Mouse (Mus musculus) CH12.LX (cell line): ENCODE data around the gene Ints6. TPM values are rescaled to one million over a fixed set of nuclear protein-coding genes. Genes with fewer than 3 reads are reported as not detected.

Experiments
- DNase-seq: peaks from one replicate; pipeline ENCODE4 v3.0.0-alpha.2; 2013; ENCODE audit errors: extremely low read depth
- H3K27ac ChIP-seq: 2 replicates; pipeline ENCODE4 v1.5.1; 2012; ENCODE audit warnings: low read depth, mild to moderate bottlenecking, control low read depth, moderate library complexity; ENCODE audit not compliant: insufficient read depth
- H3K27me3 ChIP-seq: replicated peaks from 2 replicates; pipeline ENCODE3; 2012; ENCODE audit warnings: inconsistent platforms
- H3K36me3 ChIP-seq, 2 experiments: replicated peaks in 1 of 2; 2 replicates each; pipeline versions ENCODE3 to v1.6.1; 2012; ENCODE audit warnings: inconsistent platforms in 1 of 2, low read length in 1 of 2, mild to moderate bottlenecking in 1 of 2, mixed read lengths in 1 of 2, moderate library complexity in 1 of 2; ENCODE audit not compliant: control insufficient read depth in 1 of 2, insufficient read depth in 1 of 2
- H3K4me1 ChIP-seq, 2 experiments: 2 replicates each; pipeline ENCODE4 v1.6.1; 2012; ENCODE audit warnings: inconsistent platforms in 1 of 2, moderate library complexity in 1 of 2; ENCODE audit not compliant: insufficient read depth in 2 of 2, control insufficient read depth in 1 of 2
- H3K4me2 ChIP-seq: 2 replicates; pipeline ENCODE4 v1.6.1; 2012; ENCODE audit warnings: low read depth, mild to moderate bottlenecking, control low read depth; ENCODE audit not compliant: poor library complexity, insufficient read depth, severe bottlenecking
- H3K4me3 ChIP-seq, 3 experiments: fragments of 150-350 bp in 1 of 3; sonication (generic) in 1 of 3; replicated peaks in 1 of 3; 2 replicates each; pipeline versions ENCODE3 to v1.5.1; 2011 to 2012; ENCODE audit warnings: low read depth in 2 of 3, low read length in 2 of 3, mild to moderate bottlenecking in 2 of 3, moderate library complexity in 2 of 3, control low read depth in 1 of 3, improper control_type of control experiment in 1 of 3, inconsistent platforms in 1 of 3, mixed read lengths in 1 of 3; ENCODE audit not compliant: poor library complexity in 1 of 3
- H3K79me2 ChIP-seq: replicated peaks from 2 replicates; pipeline ENCODE4 v1.6.1; 2012; ENCODE audit warnings: mild to moderate bottlenecking, moderate library complexity; ENCODE audit not compliant: control insufficient read depth, poor library complexity, insufficient read depth, severe bottlenecking; ENCODE audit errors: extremely low read depth
- H3K9ac ChIP-seq: 2 replicates; pipeline ENCODE4 v1.6.1; 2012; ENCODE audit warnings: low read depth, mild to moderate bottlenecking, control low read depth, moderate library complexity; ENCODE audit not compliant: insufficient read depth
- H3K9me3 ChIP-seq: replicated peaks from 2 replicates; pipeline ENCODE3; 2012; ENCODE audit warnings: low read length, inconsistent platforms, mixed read lengths
- BHLHE40 ChIP-seq: IDR thresholded peaks from 2 replicates; pipeline ENCODE4 v1.6.1; 2011; ENCODE audit warnings: mild to moderate bottlenecking, low read depth, low read length, improper control_type of control experiment
- CHD1 ChIP-seq: IDR thresholded peaks from 2 replicates; pipeline ENCODE4 v1.6.1; 2012; ENCODE audit warnings: low read depth, low read length, improper control_type of control experiment, inconsistent platforms
- HCFC1 ChIP-seq: IDR thresholded peaks from 2 replicates; pipeline ENCODE4 v1.6.1; 2012; ENCODE audit warnings: low read depth, mild to moderate bottlenecking, inconsistent platforms, low read length, improper control_type of control experiment
- KAT2A ChIP-seq: IDR thresholded peaks from 2 replicates; pipeline ENCODE4 v1.6.1; 2012; ENCODE audit warnings: low read length, improper control_type of control experiment, inconsistent platforms; ENCODE audit not compliant: insufficient replicate concordance
- MAX ChIP-seq: IDR thresholded peaks from 2 replicates; pipeline ENCODE4 v1.6.1; 2011; ENCODE audit warnings: low read length, improper control_type of control experiment
- MEF2A ChIP-seq: IDR thresholded peaks from 2 replicates; pipeline ENCODE4 v1.6.1; 2014; ENCODE audit warnings: low read depth, mild to moderate bottlenecking, inconsistent platforms, low read length, improper control_type of control experiment, borderline replicate concordance
- NELFE ChIP-seq: IDR thresholded peaks from 2 replicates; pipeline ENCODE4 v1.6.1; 2011; ENCODE audit warnings: low read depth, low read length, improper control_type of control experiment
- POLR2AphosphoS2 ChIP-seq: IDR thresholded peaks from 2 replicates; pipeline ENCODE4 v1.6.1; 2011; ENCODE audit warnings: low read depth, low read length, improper control_type of control experiment
- SMC3 ChIP-seq: IDR thresholded peaks from 2 replicates; pipeline ENCODE4 v1.6.1; 2011; ENCODE audit warnings: low read depth, low read length, improper control_type of control experiment
- TBP ChIP-seq: conservative IDR thresholded peaks from 2 replicates; pipeline ENCODE4 v1.6.1; 2011; ENCODE audit warnings: low read depth, low read length, improper control_type of control experiment
- USF1 ChIP-seq: IDR thresholded peaks from 2 replicates; pipeline ENCODE4 v1.6.1; 2014; ENCODE audit warnings: low read depth, mild to moderate bottlenecking, inconsistent platforms, low read length, improper control_type of control experiment
- ZC3H11A ChIP-seq: IDR thresholded peaks from 2 replicates; pipeline ENCODE4 v1.6.1; 2012; ENCODE audit warnings: low read depth, mild to moderate bottlenecking, inconsistent platforms, low read length, improper control_type of control experiment
- ZMIZ1 ChIP-seq: IDR thresholded peaks from 2 replicates; pipeline ENCODE4 v1.6.1; 2012; ENCODE audit warnings: low read depth, mild to moderate bottlenecking, inconsistent platforms, low read length, improper control_type of control experiment
- dilution Hi-C: fragments of 300-500 bp; cut with MboI; formaldehyde crosslinking; loops from 2 replicates; pipeline ENCODE4 v1.14.3; 2020; ENCODE audit warnings: low sequenced_read_pairs; ENCODE audit not compliant: extremely low pct_unique_long_range_greater_than_20kb, extremely low pct_ligation_motif_present
- in situ Hi-C: fragments of 300-500 bp; cut with MboI; formaldehyde crosslinking; loops from 3 replicates; pipeline ENCODE4 v1.14.3; 2019; ENCODE audit warnings: low sequenced_read_pairs, low pct_ligation_motif_present, low pct_unique_long_range_greater_than_20kb, mixed read lengths
- polyA plus RNA-seq: library from polyadenylated mRNA; unstranded; fragments of >175 nt; gene quantifications from 2 replicates; pipeline ENCODE4 v1.2.1, GENCODE M21; 2012; ENCODE audit warnings: low read depth; ENCODE audit not compliant: insufficient read length
- total RNA-seq, 2 experiments: library from RNA; depleted of rRNA; stranded (reverse); fragments of 300-350 nt in 1 of 2; fragments of >200 nt in 1 of 2; gene quantifications; 2 replicates each; pipeline ENCODE4 v1.2.3; 2012 to 2014

The Ints6 gene
- total and polyA plus RNA-seq, 3 experiments: 21.5 to 55.7 (median 44.0) TPM

- Histone ChIP-seq H3K79me2 (no peaks in the 10 kb centered on the region), H3K9me3 (no peaks in the 10 kb centered on the region), H3K4me2 (no peak overlapping the region), H3K9ac (no peak overlapping the region), H3K27ac (no peak overlapping the region), H3K27me3 (no peaks in the 10 kb centered on the region), H3K36me3 (no peaks in the 10 kb centered on the region), H3K4me1 (peaks cover 0 to 11% of the 10 kb centered on the region in 2 experiments; a peak in 2 of 4 replicates), H3K4me3 (no peak overlapping the region)
- in situ Hi-C loops: no loop called here
- DNase-seq: no peak
- dilution Hi-C loops: no loop called here
- TF ChIP-seq HCFC1 (no peak), NELFE (no peak), ZC3H11A (no peak), ZMIZ1 (no peak), POLR2AphosphoS2 (no peak)
Measured at GRCm38 (mm10) chr14:62655996-62656395, 105.0 kb downstream of the Ints6 start.

GRCm38 (mm10) chr14:62651771-62652170 is 109.2 kb downstream of the Ints6 start:
- in situ Hi-C loops: no loop called here
- Histone ChIP-seq H3K4me3 (no peak overlapping the region), H3K36me3 (no peaks in the 10 kb centered on the region), H3K79me2 (no peaks in the 10 kb centered on the region), H3K27ac (no peak overlapping the region), H3K9me3 (peaks cover 3% of the 10 kb centered on the region), H3K4me2 (no peak overlapping the region), H3K27me3 (no peaks in the 10 kb centered on the region), H3K9ac (no peak overlapping the region), H3K4me1 (no peaks in the 10 kb centered on the region)
- no peak for DNase-seq
- TF ChIP-seq MAX: no peak
- TF ChIP-seq NELFE: no peak
- TF ChIP-seq BHLHE40: no peak
- TF ChIP-seq CHD1: no peak
- TF ChIP-seq USF1: no peak
- no peak for TF ChIP-seq SMC3
- no peak for TF ChIP-seq MEF2A
- TF ChIP-seq TBP: no peak
- dilution Hi-C loops: no loop called here

DNA sequence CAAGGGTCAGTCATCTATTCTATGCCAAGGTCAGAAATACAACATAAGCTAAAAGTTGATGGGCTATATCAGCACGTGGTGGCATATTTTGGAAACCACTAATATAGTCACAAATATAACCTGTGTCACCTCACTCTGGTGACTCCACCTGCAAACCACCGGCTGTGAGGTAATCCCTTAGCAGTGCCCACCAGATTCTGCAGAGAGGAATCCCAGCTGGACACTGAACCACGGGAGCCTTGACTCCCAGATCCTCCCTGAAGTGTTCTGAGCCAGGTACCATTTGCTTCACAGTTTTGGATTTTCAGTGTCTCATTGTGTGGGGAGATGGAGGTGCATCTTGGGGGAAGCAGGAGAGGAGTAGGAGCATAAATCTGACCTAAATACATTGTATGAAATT is 110.6 kb downstream of the Ints6 start:
- no peak for DNase-seq
- Histone ChIP-seq H3K9ac (no peak overlapping the region), H3K9me3 (peaks cover 3% of the 10 kb centered on the region), H3K79me2 (no peaks in the 10 kb centered on the region), H3K27ac (no peak overlapping the region), H3K36me3 (no peaks in the 10 kb centered on the region), H3K27me3 (no peaks in the 10 kb centered on the region), H3K4me1 (no peaks in the 10 kb centered on the region), H3K4me2 (no peak overlapping the region), H3K4me3 (no peak overlapping the region)
- dilution Hi-C loops: no loop called here
- TF ChIP-seq TBP (no peak), KAT2A (no peak)
- in situ Hi-C loops: no loop called here
